Mouse (Mus musculus) liver, embryonic 15.5 days (tissue): ENCODE results near the gene Zfp605. TPM values are rescaled to one million over a fixed set of nuclear protein-coding genes. Genes with fewer than 3 reads are reported as not detected.
"Not testable (repeated sequence)": the region's sequence is repeated elsewhere in the genome, so short reads cannot be mapped to it uniquely, and the experiment has no call there.

ENCODE experiments used
- ATAC-seq: fragments of 200-750 bp; cut with Nextera tagmentation; 2 replicates; pipeline ENCODE4 v1.8.0; 2017; ENCODE audit warnings: moderate number of reproducible peaks, mild to moderate bottlenecking, moderate library complexity; ENCODE audit not compliant: insufficient read depth
- H3K27ac ChIP-seq: fragments of 300-500 bp; sonication (generic); replicated peaks from 2 replicates; pipeline ENCODE4 v1.5.1; 2015; ENCODE audit warnings: mild to moderate bottlenecking, inconsistent platforms
- H3K27me3 ChIP-seq: fragments of 300-500 bp; sonication (generic); 2 replicates; pipeline ENCODE4 v1.6.1; 2015; ENCODE audit warnings: mild to moderate bottlenecking, inconsistent platforms
- H3K36me3 ChIP-seq: fragments of 300-500 bp; sonication (generic); replicated peaks from 2 replicates; pipeline ENCODE4 v1.6.1; 2015; ENCODE audit warnings: moderate library complexity, mild to moderate bottlenecking, inconsistent platforms
- H3K4me1 ChIP-seq: fragments of 300-500 bp; sonication (generic); replicated peaks from 2 replicates; pipeline ENCODE4 v1.6.1; 2015; ENCODE audit warnings: inconsistent platforms
- H3K4me2 ChIP-seq: fragments of 300-500 bp; sonication (generic); 2 replicates; pipeline ENCODE4 v1.6.1; 2015; ENCODE audit warnings: moderate library complexity, mild to moderate bottlenecking, inconsistent platforms
- H3K4me3 ChIP-seq: fragments of 300-500 bp; sonication (generic); replicated peaks from 2 replicates; pipeline ENCODE4 v1.5.1; 2015; ENCODE audit warnings: mild to moderate bottlenecking, inconsistent platforms
- H3K9ac ChIP-seq: fragments of 300-500 bp; sonication (generic); 2 replicates; pipeline ENCODE4 v1.6.1; 2015; ENCODE audit warnings: moderate library complexity, mild to moderate bottlenecking, inconsistent platforms
- H3K9me3 ChIP-seq: fragments of 300-500 bp; sonication (generic); replicated peaks from 2 replicates; pipeline ENCODE4 v1.6.1; 2016; ENCODE audit warnings: inconsistent platforms
- WGBS: fragments of 180-500 bp; shearing (Covaris S2); methylation state at CpG from one replicate; pipeline ENCODE4 v1.1.7; 2015; ENCODE audit warnings: mixed read lengths; ENCODE audit not compliant: insufficient replicate concordance; 5-methylcytosine and 5-hydroxymethylcytosine counted together
- polyA plus RNA-seq: library from polyadenylated mRNA; unstranded; fragments of >200 nt; fragmentation: Nextera tagmentation; extraction: Ambion mirVana; gene quantifications from 2 replicates; pipeline ENCODE4 v1.2.1, GENCODE M21; 2015

Zfp605 gene
- polyA plus RNA-seq = 1.0 and 1.4 TPM in 2 replicates

DNA sequence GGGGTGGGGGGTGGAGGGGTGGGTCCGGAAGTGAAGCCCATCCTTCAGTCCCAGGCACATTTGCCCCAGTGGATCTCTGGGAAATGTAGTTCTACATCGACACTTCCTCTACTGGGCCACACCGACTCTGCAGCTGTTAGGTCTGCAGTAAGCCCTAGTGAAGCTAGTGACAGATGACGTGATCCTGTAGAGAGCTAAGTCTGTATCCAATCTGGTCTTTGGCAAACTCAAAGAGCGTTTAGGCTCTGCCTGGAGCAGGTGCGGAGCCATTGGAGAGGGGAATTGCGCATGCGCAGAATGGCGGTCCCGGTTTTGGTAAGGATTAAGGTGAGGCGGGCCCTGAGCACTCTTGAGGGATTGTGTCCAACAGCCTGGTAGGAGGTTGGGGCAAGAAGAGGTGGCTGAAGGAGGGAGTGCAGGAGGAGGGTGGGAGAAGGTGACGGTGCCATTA lies at the start of gene Zfp605:
Zfp605 (plus strand) TSS at position 102 of the 451 bp plus-strand sequence.
- Histone ChIP-seq H3K27ac (peak within 1 kb of the TSS; percentile 95), H3K36me3 (peaks cover 23% of the 10 kb centered on the region), H3K4me3 (peak within 1 kb of the TSS; percentile 67), H3K9ac (peak within 1 kb of the TSS; percentile 60), H3K4me1 (peaks cover 29% of the 10 kb centered on the region), H3K9me3 (no peaks in the 10 kb centered on the region), H3K27me3 (no peaks in the 10 kb centered on the region), H3K4me2 (peak within 1 kb of the TSS; percentile 81)
- peak; percentile 20 for ATAC-seq
- 0% methylated on average over 12 of the region's 12 CpGs for WGBS

DNA sequence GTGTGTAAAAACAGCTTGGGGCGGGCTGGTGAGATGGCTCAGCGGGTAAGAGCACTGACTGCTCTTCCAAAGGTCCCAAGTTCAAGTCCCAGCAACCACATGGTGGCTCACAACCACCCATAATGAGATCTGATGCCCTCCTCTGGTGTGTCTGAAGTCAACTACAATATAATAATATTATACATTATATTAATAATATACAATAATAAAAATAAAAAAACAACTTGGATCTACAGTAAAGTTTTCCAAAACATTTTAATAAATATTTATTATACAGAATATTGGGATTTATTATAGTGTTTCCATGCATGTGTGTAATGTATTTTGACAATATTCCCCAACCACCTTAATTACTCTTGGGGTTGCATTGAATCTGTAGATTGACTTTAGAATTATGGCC lies 37.5 kb upstream of the Zfp605 start, which contains the start of gene Gm17655:
Gm17655 (minus strand) TSS at position 101 of the 400 bp plus-strand sequence.
- H3K9me3 ChIP-seq, H3K4me2 ChIP-seq, H3K9ac ChIP-seq, H3K4me1 ChIP-seq, H3K4me3 ChIP-seq, H3K27me3 ChIP-seq, ATAC-seq, H3K27ac ChIP-seq, H3K36me3 ChIP-seq: not testable (repeated sequence)
- WGBS = 50% methylated on average over 2 of the region's 2 CpGs

GRCm38 (mm10) chr5:110082961-110083360 lies 26.9 kb upstream of the Zfp605 start:
- Histone ChIP-seq H3K4me1 (no peaks in the 10 kb centered on the region), H3K9me3 (peaks cover 9% of the 10 kb centered on the region; the same call in 1 of the 2 replicates), H3K4me3 (no peak overlapping the region), H3K4me2 (no peak overlapping the region), H3K27me3 (no peaks in the 10 kb centered on the region), H3K9ac (no peak overlapping the region), H3K36me3 (peaks cover 9% of the 10 kb centered on the region; the same call in 1 of the 2 replicates), H3K27ac (no peak overlapping the region)
- ATAC-seq = no peak
- WGBS = 58% methylated on average over 4 of the region's 4 CpGs

- Histone ChIP-seq H3K27ac (no peak overlapping the region), H3K27me3 (no peaks in the 10 kb centered on the region), H3K9me3 (no peaks in the 10 kb centered on the region), H3K4me2 (peak overlapping the region; percentile 29; the same call in 1 of the 2 replicates), H3K36me3 (no peaks in the 10 kb centered on the region), H3K4me1 (no peaks in the 10 kb centered on the region), H3K9ac (no peak overlapping the region), H3K4me3 (no peak overlapping the region)
- WGBS = 46% methylated on average over 14 of the region's 14 CpGs
- ATAC-seq = no peak
Observed at GRCm38 (mm10) chr5:110086161-110086866, 23.6 kb upstream of the Zfp605 start.

DNA sequence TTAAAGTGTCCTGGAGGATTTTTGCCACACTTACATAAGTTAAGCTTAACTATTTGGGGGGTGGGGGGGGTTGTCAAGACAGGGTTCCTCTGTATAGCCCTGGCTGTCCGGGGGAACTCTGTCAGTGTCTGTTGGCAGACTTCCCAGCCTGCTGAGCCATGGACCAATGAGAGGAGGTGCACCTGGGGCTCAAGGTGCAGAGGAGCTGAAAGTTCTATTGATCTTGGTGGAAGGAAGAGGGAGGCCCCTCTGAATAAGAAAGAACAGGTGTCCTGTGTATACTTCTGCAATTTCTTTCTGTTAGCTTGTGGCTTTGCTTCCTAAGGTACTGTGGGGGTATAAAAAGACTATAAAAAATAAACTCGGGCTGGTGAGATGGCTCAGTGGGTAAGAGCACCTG lies 18.3 kb upstream of the Zfp605 start:
- Histone ChIP-seq H3K4me1 (peaks cover 16% of the 10 kb centered on the region), H3K27ac (no peak overlapping the region), H3K4me3 (no peak overlapping the region), H3K4me2 (no peak overlapping the region), H3K9ac (no peak overlapping the region), H3K36me3 (no peaks in the 10 kb centered on the region), H3K9me3 (no peaks in the 10 kb centered on the region), H3K27me3 (no peaks in the 10 kb centered on the region)
- WGBS = 48% methylated on average over 2 of the region's 2 CpGs
- no peak for ATAC-seq

DNA sequence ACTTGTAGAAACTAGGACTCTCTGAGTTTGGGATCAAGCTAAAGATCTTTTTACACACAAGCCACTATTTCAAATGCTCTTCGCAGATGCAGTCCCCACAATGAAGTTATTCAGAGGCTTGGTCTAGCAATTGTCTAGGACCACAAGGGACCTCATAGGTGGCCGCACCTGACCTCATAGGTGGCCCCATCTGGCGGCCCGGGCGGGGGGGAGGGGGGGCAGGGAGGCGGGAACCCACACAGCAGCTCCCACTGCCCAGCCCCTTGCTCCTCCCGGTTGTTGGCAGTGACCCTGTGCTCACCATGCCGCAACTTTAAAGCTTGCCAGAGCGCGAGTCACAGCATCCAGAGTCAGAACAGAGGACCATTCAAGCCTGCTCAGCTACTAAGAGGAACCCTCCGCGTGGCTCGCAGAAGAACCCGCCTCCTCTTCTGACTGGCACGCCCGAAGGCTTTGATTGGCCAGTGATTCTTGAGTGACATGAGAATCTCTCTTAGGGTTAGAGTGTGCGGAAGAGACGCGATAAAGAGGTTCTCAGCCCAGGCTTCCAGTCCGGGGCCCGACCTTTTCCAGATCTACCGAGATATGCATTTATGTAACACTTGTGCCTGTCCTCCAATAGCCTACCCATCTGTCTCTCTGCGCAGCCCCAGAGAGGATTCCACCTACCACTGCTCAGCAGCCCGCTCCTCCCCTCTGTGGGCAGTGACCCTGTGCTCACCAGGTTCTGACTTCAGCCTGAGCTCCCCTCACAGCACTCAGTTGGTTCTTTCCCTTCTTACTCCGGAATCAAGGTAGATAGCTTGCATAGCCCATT lies 15.7 kb upstream of the Zfp605 start, which contains the start of gene Gm35315:
Gm35315 (minus strand) TSS at position 391 of the 817 bp plus-strand sequence.
- Histone ChIP-seq H3K9me3 (no peaks in the 10 kb centered on the region), H3K4me3 (peak within 1 kb of the TSS; percentile 54), H3K4me2 (peak within 1 kb of the TSS; percentile 77), H3K36me3 (no peaks in the 10 kb centered on the region), H3K9ac (peak within 1 kb of the TSS; percentile 49), H3K27me3 (no peaks in the 10 kb centered on the region), H3K4me1 (peaks cover 16% of the 10 kb centered on the region), H3K27ac (peak within 1 kb of the TSS; percentile 73)
- peak; percentile 97 for ATAC-seq
- WGBS = 2% methylated on average over 25 of the region's 25 CpGs

GRCm38 (mm10) chr5:110094847-110095213 lies 15.1 kb upstream of the Zfp605 start:
- H3K9me3 ChIP-seq = no peaks in the 10 kb centered on the region
- peak; percentile 32; the same call in 1 of the 2 replicates for ATAC-seq

GRCm38 (mm10) chr5:110098991-110099477 lies 10.9 kb upstream of the Zfp605 start:
- Histone ChIP-seq H3K9me3 (no peaks in the 10 kb centered on the region), H3K4me3 (no peak overlapping the region), H3K4me1 (peaks cover 32% of the 10 kb centered on the region), H3K27me3 (peaks cover 26% of the 10 kb centered on the region), H3K4me2 (no peak overlapping the region), H3K27ac (no peak overlapping the region), H3K36me3 (peaks cover 13% of the 10 kb centered on the region), H3K9ac (no peak overlapping the region)
- no peak for ATAC-seq
- 70% methylated on average over 1 of the region's 1 CpGs for WGBS

More at GRCm38 (mm10) chr5:110094847-110095213, 15.1 kb upstream of the Zfp605 start:
- 2% methylated on average over 4 of the region's 4 CpGs for WGBS
- H3K4me2 ChIP-seq = peak overlapping the region; percentile 77
- peaks cover 5% of the 10 kb centered on the region for H3K27me3 ChIP-seq
- no peaks in the 10 kb centered on the region for H3K36me3 ChIP-seq
- H3K4me3 ChIP-seq = peak overlapping the region; percentile 54
- peak overlapping the region; percentile 73 for H3K27ac ChIP-seq
- H3K4me1 ChIP-seq = peaks cover 16% of the 10 kb centered on the region
- H3K9ac ChIP-seq = peak overlapping the region; percentile 49

DNA sequence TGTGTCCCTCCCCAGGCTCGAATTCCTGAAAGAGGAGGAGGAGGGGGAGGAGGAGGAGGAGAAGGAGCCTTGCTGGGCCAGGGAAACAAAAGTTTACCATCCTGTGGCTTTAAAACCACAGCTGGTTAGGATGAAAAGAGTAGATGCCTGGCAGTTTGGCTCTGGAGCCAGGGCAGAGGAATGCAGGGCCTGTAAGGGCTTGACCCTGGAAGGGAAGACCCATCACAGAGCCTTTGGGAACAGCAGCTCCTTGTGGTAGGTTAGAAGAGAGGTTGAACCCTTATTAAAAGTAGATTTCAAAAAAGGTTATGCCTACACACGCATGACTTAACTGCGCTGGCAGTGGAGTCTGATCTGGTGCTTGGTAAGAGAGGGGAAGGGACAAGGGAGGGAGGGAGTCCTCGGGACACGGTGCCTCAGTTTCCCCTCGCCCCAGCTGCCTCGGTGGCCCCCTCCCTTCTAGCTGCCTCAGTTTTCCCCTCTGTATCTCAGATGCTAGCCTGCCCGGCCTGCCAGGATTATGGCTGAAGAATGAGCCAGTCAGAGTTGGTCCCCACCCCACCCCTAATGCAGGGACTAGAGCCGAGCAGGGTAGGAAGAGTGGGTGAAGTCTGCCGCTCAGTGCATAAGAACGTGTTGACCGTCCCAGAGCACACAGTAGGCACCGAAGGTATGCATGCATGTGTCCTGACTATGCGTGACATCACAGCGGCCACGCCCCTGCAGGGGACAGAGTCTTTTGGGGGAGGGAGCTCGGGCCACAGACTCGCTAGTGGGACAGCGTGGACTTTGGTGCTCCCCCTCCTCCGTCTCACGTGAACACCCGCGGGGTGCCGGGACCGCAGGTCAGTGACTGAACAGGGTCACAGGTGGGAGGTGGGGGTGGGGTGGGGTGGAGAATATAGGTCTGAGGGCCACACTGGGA lies 10.0 kb upstream of the Zfp605 start, which contains the start of gene Plcxd1:
Plcxd1 (plus strand) TSS at position 314 of the 925 bp plus-strand sequence.
- H3K4me1 ChIP-seq = peaks cover 25% of the 10 kb centered on the region
- H3K4me3 ChIP-seq = 0 out of 2 replicates have a peak within 1 kb of the TSS, but pooled peaks have one; percentile 7
- no peak within 1 kb of the TSS for H3K27ac ChIP-seq
- peaks cover 26% of the 10 kb centered on the region for H3K27me3 ChIP-seq
- 17% methylated on average over 25 of the region's 25 CpGs for WGBS
- no peak within 1 kb of the TSS for H3K9ac ChIP-seq
- peak; percentile 8; the same call in 1 of the 2 replicates for ATAC-seq
- peaks cover 22% of the 10 kb centered on the region for H3K36me3 ChIP-seq
- H3K4me2 ChIP-seq = peak within 1 kb of the TSS; percentile 63
- no peaks in the 10 kb centered on the region for H3K9me3 ChIP-seq
